Mouse (Mus musculus) lung, embryonic 14.5 days (tissue): ENCODE results near the gene Myl3. TPM values are rescaled to one million over a fixed set of nuclear protein-coding genes. Genes with fewer than 3 reads are reported as not detected.

Experiments used
- ATAC-seq: fragments of 200-750 bp; cut with Nextera tagmentation; 2 replicates; pipeline ENCODE4 v1.8.0; 2017; ENCODE audit warnings: mild to moderate bottlenecking, moderate TSS enrichment, moderate library complexity; ENCODE audit not compliant: insufficient read depth
- DNase-seq: peaks from one replicate; pipeline ENCODE4 v3.0.0-alpha.2; 2015
- H3K27ac ChIP-seq: fragments of 300-500 bp; sonication (generic); 2 replicates; pipeline ENCODE4 v1.5.1; 2014; ENCODE audit warnings: low read depth, mild to moderate bottlenecking, moderate library complexity
- H3K27me3 ChIP-seq: fragments of 300-500 bp; sonication (generic); 2 replicates; pipeline ENCODE4 v1.6.1; 2014; ENCODE audit warnings: low read length, control low read depth; ENCODE audit not compliant: insufficient read depth
- H3K36me3 ChIP-seq: fragments of 300-500 bp; sonication (generic); 2 replicates; pipeline ENCODE4 v1.6.1; 2014; ENCODE audit warnings: control low read depth; ENCODE audit not compliant: insufficient read depth
- H3K4me1 ChIP-seq: fragments of 300-500 bp; sonication (generic); 2 replicates; pipeline ENCODE4 v1.6.1; 2014; ENCODE audit warnings: antibody characterized with exemption, control low read depth; ENCODE audit not compliant: insufficient read depth
- H3K4me2 ChIP-seq: fragments of 300-500 bp; sonication (generic); 2 replicates; pipeline ENCODE4 v1.6.1; 2014; ENCODE audit warnings: mild to moderate bottlenecking
- H3K4me3 ChIP-seq: fragments of 300-500 bp; sonication (generic); 2 replicates; pipeline ENCODE4 v1.5.1; 2014; ENCODE audit warnings: low read depth, low read length
- H3K9ac ChIP-seq: fragments of 300-500 bp; sonication (generic); 2 replicates; pipeline ENCODE4 v1.6.1; 2014
- H3K9me3 ChIP-seq: fragments of 300-500 bp; sonication (generic); 2 replicates; pipeline ENCODE4 v1.6.1; 2016; ENCODE audit warnings: low read depth, low read length, control low read depth
- CTCF ChIP-seq: IDR thresholded peaks from 2 replicates; pipeline ENCODE4 v1.5.1; 2016; ENCODE audit warnings: antibody characterized with exemption, low read depth
- WGBS: fragments of 180-500 bp; shearing (Covaris S2); extraction: QIAGEN DNeasy Blood & Tissue Kit; methylation state at CpG from one replicate; pipeline ENCODE4 v1.1.7; 2014; 5-methylcytosine and 5-hydroxymethylcytosine counted together
- polyA plus RNA-seq: library from polyadenylated mRNA; unstranded; fragments of >200 nt; fragmentation: Nextera tagmentation; extraction: Ambion mirVana; gene quantifications from 2 replicates; pipeline ENCODE4 v1.2.1, GENCODE M21; 2014

Gene Myl3
- polyA plus RNA-seq, 1 experiment from 2014 or later, result 1.9 TPM

DNA sequence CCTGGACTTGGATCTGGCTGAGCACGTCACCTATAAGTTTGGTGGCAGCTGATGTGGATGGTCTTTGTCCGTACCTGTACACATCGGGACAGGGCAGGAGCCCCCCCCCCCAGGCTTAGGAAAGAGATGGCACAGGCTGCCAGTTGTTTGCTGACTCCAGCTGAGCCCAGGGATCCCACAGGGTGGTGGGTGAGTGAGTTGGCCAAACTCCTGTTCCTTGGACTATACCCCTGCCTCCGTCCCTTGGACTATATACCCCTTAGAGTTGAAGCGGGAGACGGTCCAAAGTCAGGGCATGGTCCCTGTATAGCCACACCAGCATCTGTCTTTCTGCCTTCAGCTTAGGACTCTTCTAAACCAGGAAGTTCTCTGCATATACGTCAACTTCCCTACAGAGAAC is 1.7 kb upstream of the Myl3 start:
- Histone ChIP-seq H3K9ac (no peak overlapping the region), H3K4me1 (no peaks in the 10 kb centered on the region)
- WGBS, result 82% methylated on average over 7 of the region's 7 CpGs

DNA sequence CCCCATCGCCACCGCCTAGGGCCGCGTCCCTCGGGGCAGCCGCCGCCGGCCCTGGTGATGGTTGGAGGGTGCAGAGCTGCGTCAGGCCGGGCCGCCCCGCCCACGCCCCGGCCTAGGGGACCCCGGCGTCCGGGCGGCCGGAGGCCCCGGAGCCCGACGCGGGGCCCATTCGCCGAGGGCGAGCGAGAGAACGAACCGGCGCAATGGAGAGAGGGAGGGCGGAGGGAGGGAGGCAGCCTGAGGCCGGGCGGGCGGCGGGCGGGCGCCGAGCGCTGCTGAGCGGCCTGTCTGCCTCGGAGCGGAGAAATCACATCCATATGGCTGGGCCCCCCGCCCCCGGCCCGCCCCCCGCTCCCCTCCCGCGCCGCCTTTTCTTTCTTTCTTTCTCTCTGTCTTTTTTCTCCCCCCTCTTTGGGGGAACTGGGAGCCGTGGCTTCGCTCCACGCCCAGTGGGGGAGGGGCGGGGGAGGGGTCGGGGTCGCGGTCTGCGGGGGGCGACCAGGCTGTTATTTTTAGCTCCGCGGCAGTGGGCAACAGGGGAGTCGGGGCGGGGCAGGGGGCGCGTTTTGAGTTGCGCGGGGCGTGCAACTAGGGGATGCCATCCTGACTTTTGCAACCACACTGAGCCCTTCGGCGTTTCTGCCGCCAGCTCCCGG is 762 bp downstream of the Myl3 start:
- peak overlapping the region; percentile 83 for H3K9ac ChIP-seq
- peaks cover 17% of the 10 kb centered on the region; the same call in 1 of the 2 replicates for H3K36me3 ChIP-seq
- peaks cover 6% of the 10 kb centered on the region for H3K4me1 ChIP-seq
- H3K27me3 ChIP-seq, result peaks cover 40% of the 10 kb centered on the region; the same call in 1 of the 2 replicates
- H3K4me3 ChIP-seq, result peak overlapping the region; percentile 67
- ATAC-seq (peak; percentile 67), DNase-seq (peak; percentile 71)
- H3K27ac ChIP-seq, result peak overlapping the region; percentile 96
- H3K4me2 ChIP-seq, result peak overlapping the region; percentile 73
- no peaks in the 10 kb centered on the region for H3K9me3 ChIP-seq
- TF ChIP-seq CTCF, result no peak
- whole genome bisulfite sequencing, result 1% methylated on average over 61 of the region's 71 CpGs

More for the DNA sequence above, 1.7 kb upstream of the Myl3 start:
- Histone ChIP-seq H3K4me3 (peak overlapping the region; percentile 67), H3K9me3 (no peaks in the 10 kb centered on the region), H3K4me2 (peak overlapping the region; percentile 73), H3K36me3 (peaks cover 31% of the 10 kb centered on the region; the same call in 1 of the 2 replicates), H3K27ac (no peak overlapping the region), H3K27me3 (peaks cover 37% of the 10 kb centered on the region; the same call in 1 of the 2 replicates)
- TF ChIP-seq CTCF, result no peak
- DNase-seq (no peak), ATAC-seq (no peak)

DNA sequence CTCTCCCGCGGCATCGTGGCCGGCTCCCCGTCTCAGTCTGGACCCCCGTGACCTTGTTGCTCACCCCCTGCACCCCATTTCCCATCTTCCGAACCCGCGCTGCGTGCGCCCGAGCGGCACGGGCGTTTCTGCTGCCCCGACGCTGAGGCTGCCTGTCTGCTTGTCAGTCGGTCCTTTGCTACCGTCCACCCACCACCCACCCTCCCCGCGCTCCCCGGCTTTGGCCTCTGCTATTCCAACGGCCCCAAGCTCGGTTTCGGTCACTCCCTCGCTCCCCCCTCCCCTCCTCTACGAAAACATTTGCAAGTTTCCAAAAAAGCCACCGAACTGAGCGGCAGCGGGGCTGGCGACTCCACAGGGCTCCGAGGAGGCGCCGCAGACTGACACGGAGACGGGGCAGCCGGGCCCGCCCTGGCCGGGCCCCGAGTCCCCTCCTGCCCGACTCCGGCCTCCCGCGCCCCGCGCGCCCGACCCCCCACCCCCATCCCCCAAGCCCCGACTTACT is 1.3 kb downstream of the Myl3 start:
- Histone ChIP-seq H3K4me3 (peak overlapping the region; percentile 67), H3K4me1 (peaks cover 6% of the 10 kb centered on the region), H3K27ac (peak overlapping the region; percentile 96), H3K27me3 (peaks cover 40% of the 10 kb centered on the region; the same call in 1 of the 2 replicates), H3K9ac (peak overlapping the region; percentile 83), H3K9me3 (no peaks in the 10 kb centered on the region), H3K36me3 (peaks cover 16% of the 10 kb centered on the region; the same call in 1 of the 2 replicates), H3K4me2 (peak overlapping the region; percentile 73)
- DNase-seq, result peak; percentile 69
- peak; percentile 48 for ATAC-seq
- TF ChIP-seq CTCF, result no peak
- WGBS, result under 1% methylated on average over 47 of the region's 49 CpGs

DNA sequence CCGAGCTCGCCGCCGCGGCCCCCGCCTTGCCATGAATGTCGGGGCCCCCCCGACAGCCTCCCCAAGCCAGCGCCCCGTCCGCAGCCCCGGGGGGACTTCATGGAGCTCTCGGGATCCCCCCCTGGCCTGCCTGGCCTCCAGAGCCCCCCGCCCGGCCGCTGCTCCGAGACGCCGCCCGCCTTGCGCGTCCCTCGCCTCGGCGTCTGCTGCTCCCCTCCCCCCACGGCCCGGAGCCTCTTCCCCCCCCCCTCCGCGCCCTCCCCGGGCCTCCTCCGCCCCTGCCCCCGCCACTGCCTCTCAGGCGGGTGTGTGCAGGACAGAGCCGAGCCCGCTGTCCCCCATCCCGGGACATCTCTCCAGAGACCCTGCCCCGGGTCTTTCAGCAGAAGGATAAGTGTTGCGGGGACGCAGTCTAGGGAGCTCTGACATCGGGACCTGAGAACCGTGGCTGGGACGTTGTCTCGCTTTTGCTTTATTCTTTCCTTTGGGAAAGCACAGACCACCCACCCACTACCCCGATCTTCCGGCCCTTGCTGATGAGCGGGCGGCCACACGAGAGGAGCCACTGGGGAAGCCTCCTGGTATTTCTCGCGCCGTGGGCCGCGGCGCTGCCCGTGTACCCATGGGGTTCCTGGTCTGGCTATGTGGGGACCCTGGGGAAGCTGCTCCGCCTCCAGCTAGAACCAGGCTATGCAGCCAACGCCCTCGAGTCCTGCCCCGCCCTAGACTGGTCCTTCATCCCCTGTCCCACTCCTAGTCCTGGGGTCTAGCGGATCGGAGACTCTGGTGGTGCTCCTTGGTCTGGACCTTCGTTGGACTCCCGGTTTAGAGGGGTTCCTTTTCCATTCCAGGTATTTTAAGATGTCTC is 2.0 kb downstream of the Myl3 start:
- peak overlapping the region; percentile 96 for H3K27ac ChIP-seq
- no peaks in the 10 kb centered on the region for H3K9me3 ChIP-seq
- peaks cover 6% of the 10 kb centered on the region for H3K4me1 ChIP-seq
- ATAC-seq (peak; percentile 73), DNase-seq (peak; percentile 70)
- H3K4me2 ChIP-seq, result peak overlapping the region; percentile 73
- no peak for TF ChIP-seq CTCF
- H3K27me3 ChIP-seq, result peaks cover 40% of the 10 kb centered on the region; the same call in 1 of the 2 replicates
- H3K36me3 ChIP-seq, result peaks cover 16% of the 10 kb centered on the region; the same call in 1 of the 2 replicates
- peak overlapping the region; percentile 83 for H3K9ac ChIP-seq
- peak overlapping the region; percentile 67 for H3K4me3 ChIP-seq
- WGBS, result 2% methylated on average over 47 of the region's 63 CpGs

GRCm38 (mm10) chr9:110745752-110746151 is 4.1 kb downstream of the Myl3 start:
- no peak overlapping the region for H3K27ac ChIP-seq
- H3K4me3 ChIP-seq, result no peak overlapping the region
- H3K4me2 ChIP-seq, result no peak overlapping the region
- peaks cover 40% of the 10 kb centered on the region; the same call in 1 of the 2 replicates for H3K27me3 ChIP-seq
- H3K9ac ChIP-seq, result no peak overlapping the region
- peaks cover 4% of the 10 kb centered on the region; the same call in 1 of the 2 replicates for H3K36me3 ChIP-seq
- ATAC-seq, result no peak
- H3K9me3 ChIP-seq, result no peaks in the 10 kb centered on the region
- no peak for DNase-seq
- no peak for TF ChIP-seq CTCF
- 40% methylated on average over 5 of the region's 5 CpGs for WGBS
- H3K4me1 ChIP-seq, result peaks cover 8% of the 10 kb centered on the region

GRCm38 (mm10) chr9:110746238-110746637 is 4.6 kb downstream of the Myl3 start:
- Histone ChIP-seq H3K4me2 (no peak overlapping the region), H3K27ac (no peak overlapping the region)

More at GRCm38 (mm10) chr9:110746238-110746637, 4.6 kb downstream of the Myl3 start:
- H3K4me3 ChIP-seq, result no peak overlapping the region
- no peaks in the 10 kb centered on the region for H3K9me3 ChIP-seq
- H3K27me3 ChIP-seq, result peaks cover 37% of the 10 kb centered on the region; the same call in 1 of the 2 replicates
- peaks cover 13% of the 10 kb centered on the region for H3K4me1 ChIP-seq
- WGBS, result 41% methylated on average over 5 of the region's 5 CpGs
- H3K9ac ChIP-seq, result no peak overlapping the region
- ATAC-seq (no peak), DNase-seq (no peak)
- TF ChIP-seq CTCF, result no peak
- 0 out of 2 replicates have a peak, but pooled peaks cover 1% of the 10 kb centered on the region for H3K36me3 ChIP-seq
